Mouse (Mus musculus) heart, postnatal 36 days (tissue): ENCODE results near the gene Mpeg1. TPM values are rescaled to one million over a fixed set of nuclear protein-coding genes. Genes with fewer than 3 reads are reported as not detected.

Experiments
- total RNA-seq, 2 experiments: library from RNA; stranded (reverse); gene quantifications; 2 replicates each; pipeline ENCODE4 v1.2.3; 2021

Mpeg1 gene
- total RNA-seq, 2 experiments from 2014 or later: 8.6 to 12.2 TPM

Other genes with a start within 250 kb of the Mpeg1 start
- not detected for gene Olfr1432, start 228.2 kb upstream of the Mpeg1 start, total RNA-seq
- not detected for gene Olfr262, start 219.1 kb upstream of the Mpeg1 start, total RNA-seq
- not detected for gene Olfr235, start 199.7 kb upstream of the Mpeg1 start, total RNA-seq
- gene Olfr1434, start 180.9 kb upstream of the Mpeg1 start, total RNA-seq: not detected
- not detected for gene Olfr1436, start 161.6 kb upstream of the Mpeg1 start, total RNA-seq
- not detected for gene Olfr1437, start 135.7 kb upstream of the Mpeg1 start, total RNA-seq
- not detected for gene Olfr1438-ps1, start 124.9 kb upstream of the Mpeg1 start, total RNA-seq
- not detected for gene Olfr1440, start 73.5 kb upstream of the Mpeg1 start, total RNA-seq
- gene Olfr1441, start 43.3 kb upstream of the Mpeg1 start, total RNA-seq: not detected
- not detected for gene Pfpl, start 32.9 kb upstream of the Mpeg1 start, total RNA-seq
- gene Dtx4, start 40.7 kb downstream of the Mpeg1 start, total RNA-seq: 1 to 10 TPM; 6.4 to 7.8 TPM
- gene Fam111a, start 85.0 kb downstream of the Mpeg1 start, total RNA-seq: 1 to 10 TPM; 5.9 to 6.9 TPM
- gene Gm4952, start 139.2 kb downstream of the Mpeg1 start, total RNA-seq: not detected
- not detected for gene Glyat, start 172.5 kb downstream of the Mpeg1 start, total RNA-seq
- gene Olfr1442, start 209.7 kb downstream of the Mpeg1 start, total RNA-seq: not detected
- gene Olfr1443, start 217.3 kb downstream of the Mpeg1 start, total RNA-seq: not detected
- not detected for gene Keg1, start 235.0 kb downstream of the Mpeg1 start, total RNA-seq